Mouse (Mus musculus): ENCODE measurements at regions not wholly inside any gene's neighbourhood (a gene's known extent, or its start where the extent isn't known, plus 50 kb on each side); places are given as distances from the start of the nearest gene placed in this dataset.
"Not testable (repeated sequence)": the region's sequence is repeated elsewhere in the genome, so short reads cannot be mapped to it uniquely, and the experiment has no call there.

GRCm38 (mm10) chr17:48737181-48737580, 195.0 kb upstream of the Lrfn2 start:
- 75% methylated on average over 2 of the region's 2 CpGs for WGBS
- not testable (repeated sequence) for ATAC-seq (ENCODE audit: insufficient number of reproducible peaks, low FRiP score, low TSS enrichment, low read depth); H3K4me2 ChIP-seq (replicated peaks)

GRCm38 (mm10) chr17:48738708-48739107, 193.5 kb upstream of the Lrfn2 start:
- no peak overlapping the region for H3K9ac ChIP-seq
- no peak overlapping the region for H3K27ac ChIP-seq (replicated peaks)
- H3K9me3 ChIP-seq (replicated peaks) = no peaks in the 10 kb centered on the region
- no peaks in the 10 kb centered on the region for H3K36me3 ChIP-seq
- no peaks in the 10 kb centered on the region for H3K27me3 ChIP-seq
- no peak overlapping the region for H3K4me3 ChIP-seq (replicated peaks)
- no peaks in the 10 kb centered on the region for H3K4me1 ChIP-seq
- whole genome bisulfite sequencing = 77% methylated on average over 5 of the region's 5 CpGs
- H3K4me2 ChIP-seq (replicated peaks) = no peak overlapping the region
- no peak for ATAC-seq (ENCODE audit: insufficient number of reproducible peaks, low FRiP score, low TSS enrichment, low read depth)

More at GRCm38 (mm10) chr17:48737181-48737580, 195.0 kb upstream of the Lrfn2 start:
- not testable (repeated sequence) for H3K4me1 ChIP-seq; H3K9ac ChIP-seq; H3K36me3 ChIP-seq; H3K9me3 ChIP-seq (replicated peaks); H3K4me3 ChIP-seq (replicated peaks); H3K27me3 ChIP-seq; H3K27ac ChIP-seq (replicated peaks)

GRCm38 (mm10) chr17:48742769-48743405, 189.3 kb upstream of the Lrfn2 start:
- H3K27ac ChIP-seq (replicated peaks) = no peak overlapping the region
- H3K36me3 ChIP-seq = no peaks in the 10 kb centered on the region
- H3K4me1 ChIP-seq = no peaks in the 10 kb centered on the region
- H3K9ac ChIP-seq = no peak overlapping the region
- ATAC-seq (ENCODE audit: insufficient number of reproducible peaks, low FRiP score, low TSS enrichment, low read depth) = no peak
- H3K27me3 ChIP-seq = no peaks in the 10 kb centered on the region
- no peaks in the 10 kb centered on the region for H3K9me3 ChIP-seq (replicated peaks)
- 75% methylated on average over 13 of the region's 13 CpGs for WGBS
- H3K4me2 ChIP-seq (replicated peaks) = no peak overlapping the region
- H3K4me3 ChIP-seq (replicated peaks) = no peak overlapping the region

GRCm38 (mm10) chr17:48770099-48770498, 162.1 kb upstream of the Lrfn2 start:
- Histone ChIP-seq H3K9ac (no peak overlapping the region), H3K4me2 (replicated peaks) (no peak overlapping the region), H3K27me3 (no peaks in the 10 kb centered on the region), H3K9me3 (replicated peaks) (no peaks in the 10 kb centered on the region), H3K4me3 (replicated peaks) (no peak overlapping the region), H3K27ac (replicated peaks) (no peak overlapping the region), H3K36me3 (no peaks in the 10 kb centered on the region), H3K4me1 (no peaks in the 10 kb centered on the region)
- ATAC-seq (ENCODE audit: insufficient number of reproducible peaks, low FRiP score, low TSS enrichment, low read depth) = no peak
- 84% methylated on average over 2 of the region's 2 CpGs for WGBS

- no peaks in the 10 kb centered on the region for H3K9me3 ChIP-seq (replicated peaks)
Measured at GRCm38 (mm10) chr17:48771721-48772320, 160.4 kb upstream of the Lrfn2 start.

GRCm38 (mm10) chr17:48774172-48774890, 157.8 kb upstream of the Lrfn2 start:
- WGBS = 23% methylated on average over 15 of the region's 15 CpGs
- H3K9ac ChIP-seq = no peak overlapping the region
- no peaks in the 10 kb centered on the region for H3K36me3 ChIP-seq
- no peak for ATAC-seq (ENCODE audit: insufficient number of reproducible peaks, low FRiP score, low TSS enrichment, low read depth)
- H3K27ac ChIP-seq (replicated peaks) = no peak overlapping the region
- H3K27me3 ChIP-seq = no peaks in the 10 kb centered on the region
- H3K4me2 ChIP-seq (replicated peaks) = no peak overlapping the region
- H3K9me3 ChIP-seq (replicated peaks) = no peaks in the 10 kb centered on the region
- H3K4me3 ChIP-seq (replicated peaks) = no peak overlapping the region
- H3K4me1 ChIP-seq = no peaks in the 10 kb centered on the region

More at GRCm38 (mm10) chr17:48771721-48772320, 160.4 kb upstream of the Lrfn2 start:
- no peaks in the 10 kb centered on the region for H3K4me1 ChIP-seq
- no peak overlapping the region for H3K4me3 ChIP-seq (replicated peaks)
- no peak overlapping the region for H3K4me2 ChIP-seq (replicated peaks)
- 71% methylated on average over 13 of the region's 13 CpGs for WGBS
- H3K36me3 ChIP-seq = no peaks in the 10 kb centered on the region
- no peak overlapping the region for H3K9ac ChIP-seq
- H3K27me3 ChIP-seq = no peaks in the 10 kb centered on the region
- H3K27ac ChIP-seq (replicated peaks) = no peak overlapping the region
- no peak for ATAC-seq (ENCODE audit: insufficient number of reproducible peaks, low FRiP score, low TSS enrichment, low read depth)

GRCm38 (mm10) chr17:48775479-48775878, 156.7 kb upstream of the Lrfn2 start:
- 68% methylated on average over 5 of the region's 5 CpGs for WGBS

GRCm38 (mm10) chr17:48776502-48776902, 155.7 kb upstream of the Lrfn2 start:
- Histone ChIP-seq H3K27me3 (no peaks in the 10 kb centered on the region), H3K27ac (replicated peaks) (no peak overlapping the region), H3K4me2 (replicated peaks) (no peak overlapping the region), H3K9me3 (replicated peaks) (no peaks in the 10 kb centered on the region), H3K9ac (no peak overlapping the region), H3K4me3 (replicated peaks) (no peak overlapping the region), H3K36me3 (no peaks in the 10 kb centered on the region), H3K4me1 (no peaks in the 10 kb centered on the region)
- 11% methylated on average over 2 of the region's 2 CpGs for WGBS
- ATAC-seq (ENCODE audit: insufficient number of reproducible peaks, low FRiP score, low TSS enrichment, low read depth) = no peak

More at GRCm38 (mm10) chr17:48775479-48775878, 156.7 kb upstream of the Lrfn2 start:
- no peak for ATAC-seq (ENCODE audit: insufficient number of reproducible peaks, low FRiP score, low TSS enrichment, low read depth)
- H3K27me3 ChIP-seq = no peaks in the 10 kb centered on the region
- H3K9ac ChIP-seq = no peak overlapping the region
- H3K27ac ChIP-seq (replicated peaks) = no peak overlapping the region
- H3K4me2 ChIP-seq (replicated peaks) = no peak overlapping the region
- H3K4me3 ChIP-seq (replicated peaks) = no peak overlapping the region
- no peaks in the 10 kb centered on the region for H3K4me1 ChIP-seq
- no peaks in the 10 kb centered on the region for H3K9me3 ChIP-seq (replicated peaks)
- H3K36me3 ChIP-seq = no peaks in the 10 kb centered on the region

- Histone ChIP-seq H3K9me3 (replicated peaks) (no peaks in the 10 kb centered on the region), H3K4me3 (replicated peaks) (no peak overlapping the region), H3K27me3 (no peaks in the 10 kb centered on the region), H3K9ac (no peak overlapping the region), H3K27ac (replicated peaks) (no peak overlapping the region), H3K4me1 (no peaks in the 10 kb centered on the region), H3K36me3 (no peaks in the 10 kb centered on the region), H3K4me2 (replicated peaks) (no peak overlapping the region)
- no peak for ATAC-seq (ENCODE audit: insufficient number of reproducible peaks, low FRiP score, low TSS enrichment, low read depth)
- 95% methylated on average over 7 of the region's 7 CpGs for WGBS
Measured at GRCm38 (mm10) chr17:48780217-48780616, 152.0 kb upstream of the Lrfn2 start.

- no peak overlapping the region for H3K27ac ChIP-seq (replicated peaks)
- H3K4me2 ChIP-seq (replicated peaks) = no peak overlapping the region
- no peak overlapping the region for H3K9ac ChIP-seq
- H3K9me3 ChIP-seq (replicated peaks) = no peaks in the 10 kb centered on the region
- H3K4me1 ChIP-seq = no peaks in the 10 kb centered on the region
- no peaks in the 10 kb centered on the region for H3K27me3 ChIP-seq
- ATAC-seq (ENCODE audit: insufficient number of reproducible peaks, low FRiP score, low TSS enrichment, low read depth) = no peak
- H3K4me3 ChIP-seq (replicated peaks) = no peak overlapping the region
- 70% methylated on average over 5 of the region's 5 CpGs for WGBS
- no peaks in the 10 kb centered on the region for H3K36me3 ChIP-seq
Measured at GRCm38 (mm10) chr17:48784417-48784816, 147.8 kb upstream of the Lrfn2 start.

- whole genome bisulfite sequencing = 85% methylated on average over 12 of the region's 12 CpGs
- Histone ChIP-seq H3K4me1 (no peaks in the 10 kb centered on the region), H3K27ac (replicated peaks) (no peak overlapping the region), H3K9ac (no peak overlapping the region), H3K27me3 (no peaks in the 10 kb centered on the region), H3K4me2 (replicated peaks) (no peak overlapping the region), H3K4me3 (replicated peaks) (no peak overlapping the region), H3K36me3 (no peaks in the 10 kb centered on the region), H3K9me3 (replicated peaks) (no peaks in the 10 kb centered on the region)
- ATAC-seq (ENCODE audit: insufficient number of reproducible peaks, low FRiP score, low TSS enrichment, low read depth) = no peak
Measured at GRCm38 (mm10) chr17:48786501-48786900, 145.7 kb upstream of the Lrfn2 start.

All from embryonic facial prominence, embryonic 15.5 days (tissue).